Mouse (Mus musculus): ENCODE data around the gene Sugp2.
"Not testable (repeated sequence)": the region's sequence is repeated elsewhere in the genome, so short reads cannot be mapped to it uniquely, and the experiment has no call there.

Sugp2 gene

GRCm38 (mm10) chr8:70234080-70234780, at the start of gene Sugp2, which contains the start of gene Armc6:
Gene Sugp2, plus strand, starts transcription at chr8:70234226.
Gene Armc6, minus strand, starts transcription at chr8:70234466.
- DNase-seq (ENCODE audit: extremely low read depth, low read depth, low spot score) = no peak

GRCm38 (mm10) chr8:70188707-70189106, 45.3 kb upstream of the Sugp2 start:
- no peak for DNase-seq (ENCODE audit: extremely low read depth, low read depth, low spot score)

- no peak for DNase-seq (ENCODE audit: extremely low read depth, low read depth, low spot score)
Observed at GRCm38 (mm10) chr8:70193238-70193637, 40.8 kb upstream of the Sugp2 start.

- DNase-seq (ENCODE audit: extremely low read depth, low read depth, low spot score) = no peak
Observed at GRCm38 (mm10) chr8:70194191-70194590, 39.8 kb upstream of the Sugp2 start.

- no peak for DNase-seq (ENCODE audit: extremely low read depth, low read depth, low spot score)
Observed at GRCm38 (mm10) chr8:70195762-70196161, 38.3 kb upstream of the Sugp2 start.

- no peak for DNase-seq (ENCODE audit: extremely low read depth, low read depth, low spot score)
Observed at GRCm38 (mm10) chr8:70197603-70198002, 36.4 kb upstream of the Sugp2 start.

GRCm38 (mm10) chr8:70200098-70200681, 33.8 kb upstream of the Sugp2 start:
- no peak for DNase-seq (ENCODE audit: extremely low read depth, low read depth, low spot score)

- no peak for DNase-seq (ENCODE audit: extremely low read depth, low read depth, low spot score)
Observed at GRCm38 (mm10) chr8:70201417-70201816, 32.6 kb upstream of the Sugp2 start.

- DNase-seq (ENCODE audit: extremely low read depth, low read depth, low spot score) = no peak
Observed at GRCm38 (mm10) chr8:70203072-70203471, 31.0 kb upstream of the Sugp2 start.

GRCm38 (mm10) chr8:70204757-70205156, 29.3 kb upstream of the Sugp2 start:
- DNase-seq (ENCODE audit: extremely low read depth, low read depth, low spot score) = no peak

GRCm38 (mm10) chr8:70208130-70208529, 25.9 kb upstream of the Sugp2 start:
- DNase-seq (ENCODE audit: extremely low read depth, low read depth, low spot score) = no peak

GRCm38 (mm10) chr8:70210538-70210937, 23.5 kb upstream of the Sugp2 start:
- DNase-seq (ENCODE audit: extremely low read depth, low read depth, low spot score) = no peak

- no peak for DNase-seq (ENCODE audit: extremely low read depth, low read depth, low spot score)
Observed at GRCm38 (mm10) chr8:70211275-70211674, 22.8 kb upstream of the Sugp2 start.

- no peak for DNase-seq (ENCODE audit: extremely low read depth, low read depth, low spot score)
Observed at GRCm38 (mm10) chr8:70211726-70212111, 22.3 kb upstream of the Sugp2 start.

GRCm38 (mm10) chr8:70212112-70213055, 21.6 kb upstream of the Sugp2 start, which contains the start of gene Slc25a42:
Gene Slc25a42, minus strand, starts transcription at chr8:70212305.
- DNase-seq (ENCODE audit: extremely low read depth, low read depth, low spot score) = peak; percentile 93

GRCm38 (mm10) chr8:70214411-70214810, 19.6 kb upstream of the Sugp2 start:
- no peak for DNase-seq (ENCODE audit: extremely low read depth, low read depth, low spot score)

GRCm38 (mm10) chr8:70215092-70215491, 18.9 kb upstream of the Sugp2 start:
- no peak for DNase-seq (ENCODE audit: extremely low read depth, low read depth, low spot score)

GRCm38 (mm10) chr8:70216161-70216560, 17.9 kb upstream of the Sugp2 start:
- DNase-seq (ENCODE audit: extremely low read depth, low read depth, low spot score) = not testable (repeated sequence)

- no peak for DNase-seq (ENCODE audit: extremely low read depth, low read depth, low spot score)
Observed at GRCm38 (mm10) chr8:70216566-70216965, 17.5 kb upstream of the Sugp2 start.

GRCm38 (mm10) chr8:70217441-70217840, 16.6 kb upstream of the Sugp2 start:
- no peak for DNase-seq (ENCODE audit: extremely low read depth, low read depth, low spot score)

GRCm38 (mm10) chr8:70219107-70219684, 14.8 kb upstream of the Sugp2 start:
- DNase-seq (ENCODE audit: extremely low read depth, low read depth, low spot score) = no peak
